Mouse (Mus musculus): ENCODE results near the gene Ppp2r5d. TPM values are rescaled to one million over a fixed set of nuclear protein-coding genes. Genes with fewer than 3 reads are reported as not detected.
A peak's percentile ranks its signal among the peaks of the same experiment; 100 is the strongest.

Ppp2r5d gene
- polyA plus RNA-seq, 1 experiment from 2014 or later = 111 TPM

DNA sequence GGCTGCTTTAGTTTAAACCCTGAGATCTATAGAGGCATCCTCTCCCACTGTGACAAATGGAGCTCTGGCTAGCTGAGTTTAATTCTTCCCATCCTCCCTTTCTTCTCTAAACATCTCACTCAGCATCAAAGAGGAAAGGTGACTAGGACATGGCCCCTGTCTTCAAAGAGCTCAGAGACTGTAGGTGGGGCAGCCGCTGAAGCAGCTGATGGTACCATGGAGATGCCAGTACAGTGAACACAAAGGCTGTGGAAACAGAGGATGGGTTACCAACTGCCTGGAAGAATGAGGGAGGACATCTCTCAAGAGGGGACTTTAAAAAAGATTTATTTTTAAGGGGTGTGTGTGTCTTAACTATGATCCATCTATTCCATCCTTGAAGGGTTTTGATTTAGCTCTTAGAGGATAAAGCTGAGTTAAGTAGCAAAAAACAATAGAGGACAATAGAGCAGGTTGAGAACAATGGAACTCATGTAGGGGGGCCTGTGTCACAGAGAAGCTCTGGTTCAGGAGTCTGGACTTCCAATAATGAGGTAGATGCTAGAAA lies 10.3 kb downstream of the Ppp2r5d start:
- no peak for ATAC-seq (ENCODE audit: low FRiP score)
- H3K9me3 ChIP-seq = no peaks in the 10 kb centered on the region
- no peaks in the 10 kb centered on the region for H3K27me3 ChIP-seq
- no peak overlapping the region for H3K4me3 ChIP-seq (replicated peaks)
- H3K9ac ChIP-seq = no peak overlapping the region
- H3K4me2 ChIP-seq = no peak overlapping the region
- no peaks in the 10 kb centered on the region for H3K4me1 ChIP-seq
- 78% methylated on average over 1 of the region's 1 CpGs for WGBS
- H3K36me3 ChIP-seq (replicated peaks) = peaks cover 43% of the 10 kb centered on the region
- no peak overlapping the region for H3K27ac ChIP-seq

DNA sequence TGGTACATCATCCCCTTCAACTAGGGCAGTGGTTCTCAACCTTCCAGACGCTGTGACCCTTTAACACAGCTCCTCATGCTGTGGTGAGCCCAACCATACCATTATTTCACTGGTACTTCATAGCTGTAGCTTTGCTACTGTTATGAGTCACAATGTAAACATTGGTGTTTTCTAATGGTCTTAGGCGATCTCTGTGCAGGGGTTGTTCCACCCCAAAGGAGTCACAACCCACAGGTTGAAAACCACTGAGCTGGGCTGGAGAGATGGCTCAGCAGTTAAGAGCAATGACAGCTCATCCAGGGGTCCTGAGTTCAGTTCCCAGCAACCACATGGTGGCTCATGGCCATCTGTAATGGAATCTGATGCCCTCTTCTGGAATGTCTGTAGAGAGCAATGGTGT lies 13.5 kb downstream of the Ppp2r5d start:
- no peak overlapping the region for H3K4me3 ChIP-seq (replicated peaks)
- H3K9me3 ChIP-seq = no peaks in the 10 kb centered on the region
- H3K36me3 ChIP-seq (replicated peaks) = peaks cover 33% of the 10 kb centered on the region
- no peak overlapping the region for H3K4me2 ChIP-seq
- WGBS = 90% methylated on average over 2 of the region's 2 CpGs
- no peaks in the 10 kb centered on the region for H3K27me3 ChIP-seq
- H3K4me1 ChIP-seq = no peaks in the 10 kb centered on the region
- no peak overlapping the region for H3K9ac ChIP-seq
- no peak overlapping the region for H3K27ac ChIP-seq
- no peak for ATAC-seq (ENCODE audit: low FRiP score)

DNA sequence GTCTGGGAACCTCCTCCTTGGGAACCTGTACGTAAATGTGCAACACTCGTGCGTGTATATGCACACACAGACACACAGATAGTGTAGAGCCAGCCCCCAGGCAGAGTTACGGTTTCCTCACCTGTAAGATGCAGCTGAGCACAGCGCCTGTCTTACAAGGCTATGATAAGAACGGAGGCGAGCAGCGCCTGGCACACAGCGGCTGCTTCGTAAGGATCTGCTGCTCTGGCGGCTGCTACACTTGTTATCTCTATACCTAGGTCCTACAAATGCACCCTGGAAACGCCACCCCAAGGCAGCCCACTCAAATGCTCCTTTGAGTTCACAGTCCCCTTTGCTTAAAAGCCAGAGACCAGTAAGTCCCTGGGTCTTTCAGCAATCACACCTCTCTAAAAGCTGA lies 14.2 kb downstream of the Ppp2r5d start:
- no peak for ATAC-seq (ENCODE audit: low FRiP score)
- Histone ChIP-seq H3K27ac (no peak overlapping the region), H3K9me3 (no peaks in the 10 kb centered on the region), H3K4me2 (no peak overlapping the region), H3K27me3 (no peaks in the 10 kb centered on the region), H3K4me1 (no peaks in the 10 kb centered on the region), H3K4me3 (replicated peaks) (no peak overlapping the region), H3K36me3 (replicated peaks) (peaks cover 33% of the 10 kb centered on the region), H3K9ac (no peak overlapping the region)
- 94% methylated on average over 12 of the region's 12 CpGs for WGBS

DNA sequence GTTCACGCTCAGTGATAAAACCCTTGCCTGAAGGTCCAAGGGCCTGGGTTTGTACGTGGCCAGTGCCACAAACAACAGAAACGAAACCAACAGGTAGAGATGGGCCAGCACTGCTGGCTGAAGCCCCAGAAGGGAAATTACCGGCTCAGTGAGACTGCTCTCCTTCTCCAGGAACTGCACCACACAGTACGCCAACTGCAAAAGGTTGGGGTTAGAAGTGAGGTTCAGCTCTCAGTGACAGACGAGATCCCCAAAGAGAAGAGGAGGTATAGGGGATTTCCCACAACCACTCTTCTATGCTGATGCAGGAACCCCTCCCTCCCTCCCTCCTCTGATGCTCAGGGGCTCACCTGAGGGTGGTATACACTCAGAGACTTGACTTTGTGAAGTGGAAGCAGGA lies 19.0 kb downstream of the Ppp2r5d start:
- H3K36me3 ChIP-seq (replicated peaks) = peaks cover 50% of the 10 kb centered on the region
- 94% methylated on average over 6 of the region's 6 CpGs for WGBS
- H3K9ac ChIP-seq = no peak overlapping the region
- no peaks in the 10 kb centered on the region for H3K9me3 ChIP-seq
- no peak for ATAC-seq (ENCODE audit: low FRiP score)
- no peak overlapping the region for H3K4me3 ChIP-seq (replicated peaks)
- no peak overlapping the region for H3K27ac ChIP-seq
- H3K4me2 ChIP-seq = no peak overlapping the region
- no peaks in the 10 kb centered on the region for H3K27me3 ChIP-seq
- peaks cover 9% of the 10 kb centered on the region for H3K4me1 ChIP-seq

DNA sequence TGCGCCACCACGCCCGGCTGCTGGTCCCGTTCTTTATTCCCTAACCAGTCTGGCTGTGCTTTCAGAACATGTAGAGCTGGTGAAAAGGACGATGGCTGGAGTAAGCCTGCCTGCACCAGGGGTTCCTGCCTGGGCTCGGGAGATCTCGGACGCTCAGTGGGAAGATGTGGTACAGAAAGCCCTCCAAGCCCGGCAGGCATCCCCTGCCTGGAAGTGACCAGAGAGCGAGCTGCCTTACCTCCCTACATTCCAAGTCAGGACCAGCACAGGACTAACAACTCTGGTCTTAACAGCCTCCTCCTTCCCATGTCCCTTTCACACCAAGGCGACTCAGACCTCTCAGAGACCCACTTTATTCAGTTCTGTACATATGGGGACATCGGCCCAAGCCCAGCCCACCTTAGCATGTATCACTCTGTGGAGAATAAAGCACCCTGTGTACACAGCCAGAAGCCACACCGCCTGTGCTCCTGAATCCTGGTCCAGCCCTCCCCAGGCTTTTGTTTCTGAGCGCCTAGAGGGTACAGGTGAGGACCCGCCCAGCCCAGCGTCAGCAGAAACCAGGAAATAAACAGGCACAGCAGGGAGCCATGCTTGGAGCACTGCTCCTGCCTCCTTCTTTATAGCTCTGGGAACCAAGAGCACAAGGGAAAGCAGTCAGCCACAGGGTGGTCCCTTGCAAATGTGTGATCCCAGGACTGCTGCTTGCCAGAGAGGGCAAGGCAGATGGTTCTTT lies 22.1 kb downstream of the Ppp2r5d start:
- no peaks in the 10 kb centered on the region for H3K9me3 ChIP-seq
- H3K4me3 ChIP-seq (replicated peaks) = no peak overlapping the region
- ATAC-seq (ENCODE audit: low FRiP score) = no peak
- H3K36me3 ChIP-seq (replicated peaks) = peaks cover 51% of the 10 kb centered on the region
- no peaks in the 10 kb centered on the region for H3K27me3 ChIP-seq
- H3K9ac ChIP-seq = no peak overlapping the region
- H3K4me2 ChIP-seq = no peak overlapping the region
- H3K27ac ChIP-seq = no peak overlapping the region
- 81% methylated on average over 16 of the region's 16 CpGs for WGBS
- H3K4me1 ChIP-seq = peaks cover 30% of the 10 kb centered on the region

DNA sequence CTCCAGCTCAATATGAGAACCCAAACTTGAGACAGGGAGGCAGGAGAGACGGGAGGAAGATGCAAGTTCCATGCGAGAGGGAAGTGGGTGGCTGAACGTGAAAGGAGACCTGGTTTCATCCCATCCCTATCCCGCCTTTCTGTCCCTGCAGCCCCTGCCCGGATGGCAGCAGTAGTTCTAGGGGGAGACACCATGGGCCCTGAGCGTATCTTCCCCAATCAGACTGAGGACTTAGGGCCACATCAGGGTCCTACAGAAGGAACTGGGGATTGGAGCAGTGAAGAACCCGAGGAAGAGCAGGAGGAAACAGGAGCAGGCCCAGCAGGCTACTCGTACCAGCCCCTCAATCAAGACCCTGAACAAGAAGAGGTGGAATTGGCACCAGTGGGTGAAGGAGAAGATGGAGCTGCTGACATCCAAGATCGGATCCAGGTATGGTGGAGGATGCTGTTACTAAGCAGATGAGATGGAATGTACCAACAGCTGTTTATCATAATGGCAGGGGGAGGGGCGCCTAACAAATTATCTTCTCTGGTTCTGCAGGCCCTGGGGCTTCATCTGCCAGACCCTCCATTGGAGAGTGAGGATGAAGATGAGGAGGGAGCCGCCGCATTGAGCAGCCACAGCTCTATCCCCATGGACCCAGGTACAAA lies 23.3 kb downstream of the Ppp2r5d start:
- 28% methylated on average over 12 of the region's 12 CpGs for WGBS
- Histone ChIP-seq H3K4me1 (peaks cover 32% of the 10 kb centered on the region), H3K9ac (peak overlapping the region; percentile 50), H3K4me3 (replicated peaks) (peak overlapping the region; percentile 88), H3K27me3 (no peaks in the 10 kb centered on the region), H3K27ac (peak overlapping the region; percentile 70; the same call in 1 of the 2 replicates), H3K9me3 (no peaks in the 10 kb centered on the region), H3K4me2 (peak overlapping the region; percentile 76), H3K36me3 (replicated peaks) (peaks cover 53% of the 10 kb centered on the region)
- ATAC-seq (ENCODE audit: low FRiP score) = peak; percentile 1; the same call in 1 of the 2 replicates

DNA sequence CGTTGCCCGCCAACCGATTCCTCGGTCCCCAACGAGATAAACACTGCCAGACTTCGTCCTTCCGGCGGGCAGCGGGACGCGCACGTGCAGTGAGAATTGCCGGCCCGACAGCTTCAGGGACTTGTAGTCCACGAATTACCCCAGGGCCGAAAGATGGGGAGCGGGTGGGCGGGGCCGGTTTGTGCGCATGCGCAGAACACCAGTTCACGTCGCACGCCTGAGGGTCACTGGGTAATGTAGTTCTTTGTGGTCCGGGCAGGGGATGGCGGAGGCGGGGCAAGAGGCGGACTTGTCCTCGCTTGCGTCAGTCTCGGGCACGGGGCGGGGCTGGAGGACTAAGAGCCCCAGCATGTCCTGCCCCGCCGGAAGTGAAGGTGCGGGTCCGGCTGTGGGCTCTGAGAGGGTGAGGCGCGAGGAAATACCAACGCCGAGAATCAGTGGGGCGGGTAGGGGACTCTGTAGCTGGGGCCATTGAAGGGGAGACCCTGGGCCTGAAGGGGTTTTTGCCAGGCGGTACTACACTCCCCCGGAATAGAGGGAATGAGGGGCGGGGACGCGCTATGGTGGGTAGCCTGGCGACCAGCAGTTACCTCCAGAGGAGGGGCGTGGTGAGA lies 24.0 kb downstream of the Ppp2r5d start, which contains the start of gene Klhdc3:
Gene Klhdc3, minus strand, starts transcription at position 155 of the 614 bp plus-strand sequence.
- peaks cover 32% of the 10 kb centered on the region for H3K4me1 ChIP-seq
- peak within 1 kb of the TSS; percentile 80 for H3K9ac ChIP-seq
- no peaks in the 10 kb centered on the region for H3K27me3 ChIP-seq
- no peaks in the 10 kb centered on the region for H3K9me3 ChIP-seq
- H3K4me3 ChIP-seq (replicated peaks) = peak within 1 kb of the TSS; percentile 88
- H3K27ac ChIP-seq = peak within 1 kb of the TSS; percentile 89
- H3K4me2 ChIP-seq = peak within 1 kb of the TSS; percentile 76
- H3K36me3 ChIP-seq (replicated peaks) = peaks cover 53% of the 10 kb centered on the region
- WGBS = under 1% methylated on average over 49 of the region's 49 CpGs
- ATAC-seq (ENCODE audit: low FRiP score) = peak; percentile 98

DNA sequence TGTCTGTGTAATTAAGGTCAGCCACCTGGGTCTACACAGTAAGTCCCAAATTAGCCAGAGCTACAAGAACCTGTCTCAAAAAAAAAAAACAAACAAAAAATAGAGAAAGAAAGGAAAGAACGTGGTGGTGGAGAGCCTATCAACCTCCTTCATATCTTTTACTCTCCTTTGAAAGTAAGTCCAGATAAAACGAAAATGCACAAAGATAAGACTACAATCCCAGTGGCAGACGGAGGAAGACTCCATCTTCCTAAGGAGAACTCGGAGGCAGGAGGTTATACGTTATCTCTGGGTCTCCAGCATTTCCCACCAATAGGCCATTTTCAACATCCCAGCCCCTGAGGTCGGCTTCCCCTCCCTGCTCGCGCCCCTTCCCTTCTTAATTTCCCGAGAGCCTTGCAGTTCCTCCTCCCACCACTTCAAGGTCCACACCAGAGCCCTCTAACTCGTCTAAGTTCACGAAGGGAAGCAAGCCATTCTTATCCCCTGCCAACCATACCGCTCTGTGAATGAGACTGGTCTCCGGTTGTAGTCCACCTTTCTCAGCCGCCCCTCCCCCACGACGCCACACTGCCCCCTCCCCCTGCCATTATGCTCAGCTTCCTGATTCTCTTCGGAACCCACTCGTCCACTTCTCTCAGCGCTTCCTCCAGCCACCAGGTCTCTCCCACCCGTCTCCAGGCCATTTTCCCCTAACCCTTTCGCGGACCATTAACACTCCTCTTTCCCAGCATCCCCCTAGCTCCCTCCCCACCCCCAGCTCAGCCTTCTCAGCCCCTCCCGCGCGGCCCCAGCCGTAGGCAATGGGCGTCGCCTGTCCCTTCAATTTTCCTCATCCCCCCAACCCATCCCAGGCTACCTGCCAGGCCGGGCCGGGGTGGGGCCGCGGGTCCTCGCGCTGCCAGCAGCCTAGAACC lies 24.8 kb downstream of the Ppp2r5d start:
- Histone ChIP-seq H3K27me3 (no peaks in the 10 kb centered on the region), H3K9me3 (no peaks in the 10 kb centered on the region), H3K4me3 (replicated peaks) (peak overlapping the region; percentile 88), H3K4me1 (peaks cover 32% of the 10 kb centered on the region), H3K4me2 (peak overlapping the region; percentile 71), H3K9ac (peak overlapping the region; percentile 80), H3K27ac (peak overlapping the region; percentile 89), H3K36me3 (replicated peaks) (peaks cover 52% of the 10 kb centered on the region)
- ATAC-seq (ENCODE audit: low FRiP score) = no peak; the same call in 1 of the 2 replicates
- under 1% methylated on average over 34 of the region's 34 CpGs for WGBS

DNA sequence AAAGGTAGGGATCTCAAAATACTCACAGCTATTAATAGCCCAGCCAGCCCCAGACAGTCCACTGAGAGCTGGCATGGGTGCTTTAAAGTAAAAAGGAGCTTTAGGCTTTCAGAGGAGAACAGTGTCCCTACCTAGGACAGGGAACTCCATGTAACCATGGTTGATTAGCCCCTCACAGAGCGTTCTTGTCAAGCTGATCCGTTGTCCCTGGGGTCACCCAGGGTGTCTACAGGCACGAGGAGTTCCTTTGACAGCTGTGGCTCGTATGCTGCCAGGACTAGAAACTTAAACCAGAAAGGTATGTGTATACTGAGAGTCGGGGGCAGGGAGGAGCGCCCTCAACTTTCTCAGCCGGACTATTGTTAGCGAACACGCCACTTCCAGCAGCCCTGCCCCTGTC lies 26.0 kb downstream of the Ppp2r5d start:
- Histone ChIP-seq H3K4me2 (peak overlapping the region; percentile 71), H3K4me1 (peaks cover 41% of the 10 kb centered on the region), H3K9ac (0 out of 2 replicates have a peak overlapping the region, but pooled peaks have one; percentile 80), H3K36me3 (replicated peaks) (peaks cover 45% of the 10 kb centered on the region), H3K27ac (no peak overlapping the region), H3K9me3 (no peaks in the 10 kb centered on the region), H3K27me3 (no peaks in the 10 kb centered on the region), H3K4me3 (replicated peaks) (peak overlapping the region; percentile 88; the same call in 1 of the 2 replicates)
- WGBS = 71% methylated on average over 9 of the region's 9 CpGs
- no peak for ATAC-seq (ENCODE audit: low FRiP score)

DNA sequence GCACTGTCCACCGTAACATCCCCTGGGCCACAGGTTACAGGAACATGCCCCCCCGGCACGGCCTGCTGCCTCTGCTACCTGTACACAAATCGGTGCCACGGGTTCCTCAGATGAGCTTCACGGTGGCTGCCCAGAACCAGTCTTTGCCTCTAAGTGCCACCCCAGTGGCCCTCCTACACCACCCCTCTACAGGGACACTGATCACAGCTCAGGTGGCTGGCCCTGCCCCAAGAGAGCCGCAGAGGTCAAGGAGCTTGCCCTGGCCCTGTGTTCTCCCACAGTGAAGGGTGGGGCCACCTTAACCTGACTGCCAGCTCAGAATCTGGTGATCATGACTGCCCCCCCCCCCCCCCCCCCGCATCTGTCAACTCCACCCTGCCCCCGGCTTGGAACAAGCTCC lies 26.5 kb downstream of the Ppp2r5d start, which contains the start of gene Mea1:
Gene Mea1, plus strand, starts transcription at position 378 of the 400 bp plus-strand sequence.
- no peak for ATAC-seq (ENCODE audit: low FRiP score)
- H3K9ac ChIP-seq = peak within 1 kb of the TSS; percentile 80
- WGBS = 95% methylated on average over 7 of the region's 9 CpGs
- H3K27me3 ChIP-seq = no peaks in the 10 kb centered on the region
- peaks cover 40% of the 10 kb centered on the region for H3K36me3 ChIP-seq (replicated peaks)
- H3K4me2 ChIP-seq = peak within 1 kb of the TSS; percentile 71
- H3K4me3 ChIP-seq (replicated peaks) = peak within 1 kb of the TSS; percentile 88
- peaks cover 45% of the 10 kb centered on the region for H3K4me1 ChIP-seq
- no peak within 1 kb of the TSS; the same call in 1 of the 2 replicates for H3K27ac ChIP-seq
- no peaks in the 10 kb centered on the region for H3K9me3 ChIP-seq

DNA sequence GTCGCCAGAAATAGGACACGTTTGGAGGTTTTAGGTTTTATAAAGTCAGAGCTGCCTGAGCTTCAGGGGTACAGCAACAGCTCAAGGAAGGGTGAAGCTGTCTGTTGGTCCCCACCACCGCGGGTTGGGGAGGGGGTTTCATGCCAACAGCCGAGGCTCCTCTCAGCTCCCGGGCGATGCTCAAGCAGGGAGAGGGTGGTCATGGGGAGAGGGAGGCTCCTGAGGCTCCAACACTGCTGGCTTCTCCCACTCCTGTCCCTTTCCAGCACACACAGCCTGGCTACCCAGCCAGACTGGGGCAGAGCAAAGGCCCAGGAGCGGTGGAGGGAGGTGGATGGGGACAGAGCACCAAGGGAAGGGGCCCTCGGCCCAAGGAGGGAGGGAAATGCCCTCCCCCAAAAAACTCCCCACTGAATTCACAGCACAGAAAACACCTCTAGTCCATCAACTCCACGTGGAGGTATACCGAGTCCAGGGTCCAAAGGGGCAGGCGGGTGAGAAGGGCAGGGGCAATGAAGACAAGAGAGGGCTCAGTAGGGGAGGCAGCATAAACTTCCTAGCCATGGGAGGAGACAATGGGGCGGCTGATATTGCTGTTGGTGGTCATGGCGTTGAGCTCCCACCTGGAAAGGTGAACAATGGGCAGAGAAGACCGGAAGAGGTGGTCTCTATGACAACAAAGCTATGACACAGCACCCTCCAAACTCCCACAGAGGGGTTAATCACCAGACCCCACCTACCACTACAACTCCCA lies 30.2 kb downstream of the Ppp2r5d start:
- no peaks in the 10 kb centered on the region for H3K9me3 ChIP-seq
- H3K9ac ChIP-seq = peak overlapping the region; percentile 68
- peak overlapping the region; percentile 73 for H3K27ac ChIP-seq
- H3K36me3 ChIP-seq (replicated peaks) = peaks cover 54% of the 10 kb centered on the region
- peaks cover 40% of the 10 kb centered on the region for H3K4me1 ChIP-seq
- peak overlapping the region; percentile 61 for H3K4me3 ChIP-seq (replicated peaks)
- 22% methylated on average over 15 of the region's 15 CpGs for WGBS
- ATAC-seq (ENCODE audit: low FRiP score) = peak; percentile 37
- no peaks in the 10 kb centered on the region for H3K27me3 ChIP-seq
- peak overlapping the region; percentile 88 for H3K4me2 ChIP-seq
